Mouse (Mus musculus) ZHBTc4 (cell line): Measurements from ENCODE around the gene Ggcx.
"Not testable (repeated sequence)": the region's sequence is repeated elsewhere in the genome, so short reads cannot be mapped to it uniquely, and the experiment has no call there.

ENCODE experiments used
- DNase-seq: peaks from one replicate; pipeline ENCODE4 v3.0.0-alpha.2; 2011; ENCODE audit warnings: low read depth, low spot score

Gene Ggcx

GRCm38 (mm10) chr6:72462550-72463257 is 48.6 kb downstream of the Ggcx start:
- not testable (repeated sequence) for DNase-seq

GRCm38 (mm10) chr6:72465361-72466157 is 51.5 kb downstream of the Ggcx start:
- no peak for DNase-seq

- no peak for DNase-seq
These were observed 52.1 kb downstream of the Ggcx start for GRCm38 (mm10) chr6:72466171-72466570.

GRCm38 (mm10) chr6:72473264-72474041 is 59.3 kb downstream of the Ggcx start:
- no peak for DNase-seq

- no peak for DNase-seq
These were observed 61.3 kb downstream of the Ggcx start for GRCm38 (mm10) chr6:72475221-72475985.

GRCm38 (mm10) chr6:72476836-72477235 is 62.7 kb downstream of the Ggcx start:
- no peak for DNase-seq

GRCm38 (mm10) chr6:72477621-72478020 is 63.5 kb downstream of the Ggcx start:
- no peak for DNase-seq

GRCm38 (mm10) chr6:72478691-72479090 is 64.6 kb downstream of the Ggcx start:
- DNase-seq = not testable (repeated sequence)

- DNase-seq = no peak
These were observed 65.7 kb downstream of the Ggcx start for GRCm38 (mm10) chr6:72479645-72480421.

- no peak for DNase-seq
These were observed 66.3 kb downstream of the Ggcx start for GRCm38 (mm10) chr6:72480422-72480702.
